15 mouse cellular contexts compared by ENCODE assay signal in genomic region chr10:40604706-40605394, GRCm38 (mm10). TPM values are rescaled to one million over a fixed set of nuclear protein-coding genes. Genes with fewer than 3 reads are reported as not detected.
DNase-seq lines count a peak whose midpoint lies in the region; ATAC-seq lines count a peak whose summit lies in the region.
"Had no signal": no experiment of that assay in that cellular context is flagged by ENCODE, and none has a peak within 500 bp of the region (broad histone marks: within the 10 kb centered on the region; RNA-seq: fewer than 3 reads in every experiment).

No protein-coding gene starts in this region.

- no peak overlapping the region for H3K4me2 ChIP-seq in embryonic facial prominence, embryonic 11.5 days (ENCODE audit: low read depth, low read length)
- H3K4me2 ChIP-seq: heart, embryonic 12.5 days had no signal

- ATAC-seq in embryonic facial prominence, embryonic 11.5 days (replicated peaks; ENCODE audit: insufficient number of reproducible peaks, low FRiP score, low TSS enrichment, low read depth) = no peak
- ATAC-seq in granulocyte monocyte progenitor cell, adult 5-6 weeks (replicated peaks; ENCODE audit: poor library complexity, severe bottlenecking) = no peak

- H3K27ac ChIP-seq in embryonic facial prominence, embryonic 11.5 days (replicated peaks; ENCODE audit: low read depth, low read length) = no peak overlapping the region
- no peak overlapping the region for H3K27ac ChIP-seq in embryonic facial prominence, embryonic 10.5 days (replicated peaks)

- no peaks in the 10 kb centered on the region for H3K27me3 ChIP-seq in embryonic facial prominence, embryonic 11.5 days (ENCODE audit: control insufficient read depth, insufficient read depth, low read length)
- H3K27me3 ChIP-seq in embryonic facial prominence, embryonic 10.5 days (replicated peaks; ENCODE audit: low read depth, poor library complexity, severe bottlenecking) = no peaks in the 10 kb centered on the region
- H3K27me3 ChIP-seq: heart, embryonic 12.5 days had no signal

- DNase-seq in embryonic facial prominence, embryonic 11.5 days (ENCODE audit: low spot score) = peak; percentile 28
- DNase-seq in embryonic facial prominence, embryonic 10.5 days (ENCODE audit: low spot score) = no peak
- DNase-seq in layer of hippocampus, adult 11-12 months (ENCODE audit: low spot score) = peak; percentile 19
- no peak for DNase-seq in layer of hippocampus, postnatal 25 days (ENCODE audit: extremely low spot score in 1 of 2, low spot score in 1 of 2)
- DNase-seq in right cerebral cortex, postnatal 10 days (ENCODE audit: low spot score in 2 of 2) = peak; percentile 39 to 49
- DNase-seq in right cerebral cortex, postnatal 36 days (ENCODE audit: low spot score in 2 of 2) = no peak
- DNase-seq in yolk sac, embryonic 10.5 days (ENCODE audit: low spot score) = no peak
- DNase-seq: B cell, adult 2 months; cerebellum, adult 2 months; kidney, adult 18-20 months had no signal

- no peak overlapping the region for H3K9ac ChIP-seq in embryonic facial prominence, embryonic 11.5 days (replicated peaks; ENCODE audit: low read length)
- H3K9ac ChIP-seq: heart, embryonic 12.5 days had no signal

- no peaks in the 10 kb centered on the region; the same call in 1 of the 2 replicates for H3K9me3 ChIP-seq in embryonic facial prominence, embryonic 11.5 days (replicated peaks; ENCODE audit: control insufficient read depth, low read length)
- peaks cover 10% of the 10 kb centered on the region; the same call in 1 of the 2 replicates for H3K9me3 ChIP-seq in embryonic facial prominence, embryonic 10.5 days

- H3K4me1 ChIP-seq in embryonic facial prominence, embryonic 11.5 days (ENCODE audit: control insufficient read depth, insufficient read depth, low read length) = no peaks in the 10 kb centered on the region
- no peaks in the 10 kb centered on the region for H3K4me1 ChIP-seq in embryonic facial prominence, embryonic 10.5 days
- H3K4me1 ChIP-seq: heart, embryonic 12.5 days had no signal

- WGBS in embryonic facial prominence, embryonic 11.5 days = 67% methylated on average over 6 of the region's 6 CpGs
- 60% methylated on average over 6 of the region's 6 CpGs for WGBS in embryonic facial prominence, embryonic 10.5 days

- H3K4me3 ChIP-seq in embryonic facial prominence, embryonic 11.5 days (ENCODE audit: low read depth, low read length) = no peak overlapping the region
- H3K4me3 ChIP-seq in embryonic facial prominence, embryonic 10.5 days = no peak overlapping the region
- H3K4me3 ChIP-seq: heart, embryonic 12.5 days had no signal

- no peaks in the 10 kb centered on the region for H3K36me3 ChIP-seq in embryonic facial prominence, embryonic 11.5 days (replicated peaks; ENCODE audit: control insufficient read depth, insufficient read depth, low read depth, low read length)
- H3K36me3 ChIP-seq in embryonic facial prominence, embryonic 10.5 days (replicated peaks) = no peaks in the 10 kb centered on the region
- H3K36me3 ChIP-seq: heart, embryonic 12.5 days had no signal

RNA-seq across cellular contexts. Expression of gene Ddo, which starts 25.0 kb away (rescaled TPM):
- 0.20 TPM in 1 of 2 replicates, not detected in the other for polyA plus RNA-seq in embryonic facial prominence, embryonic 11.5 days (2014; fragmentation: Nextera tagmentation; extraction: Ambion mirVana)
- 0.10 and 0.21 TPM in 2 replicates for polyA plus RNA-seq in embryonic facial prominence, embryonic 10.5 days (2016; fragmentation: Nextera tagmentation; extraction: Ambion mirVana)
- total RNA-seq in layer of hippocampus, postnatal 25 days (2021) = 10 to 100 TPM; 13.6 to 15.0 TPM
- not detected in 2 replicates for total RNA-seq in granulocyte monocyte progenitor cell, adult 5-6 weeks (2014; fragmentation: Nextera tagmentation)
- total RNA-seq in granulocyte monocyte progenitor cell, adult 5-6 weeks (2017) = not detected in 2 replicates
- total RNA-seq: megakaryocyte progenitor cell, adult 5-6 weeks had no signal

RNA-seq across cellular contexts. Expression of gene Slc22a16, which starts 34.7 kb away (rescaled TPM):
- polyA plus RNA-seq in embryonic facial prominence, embryonic 11.5 days (2014; fragmentation: Nextera tagmentation; extraction: Ambion mirVana) = not detected in 2 replicates
- polyA plus RNA-seq in embryonic facial prominence, embryonic 10.5 days (2016; fragmentation: Nextera tagmentation; extraction: Ambion mirVana) = not detected in 2 replicates
- total RNA-seq in layer of hippocampus, postnatal 25 days (2021) = not detected
- not detected in 2 replicates for total RNA-seq in granulocyte monocyte progenitor cell, adult 5-6 weeks (2014; fragmentation: Nextera tagmentation)
- total RNA-seq in granulocyte monocyte progenitor cell, adult 5-6 weeks (2017) = not detected in 2 replicates
- total RNA-seq: megakaryocyte progenitor cell, adult 5-6 weeks; neutrophil, adult 5-6 weeks had no signal
- polyA plus RNA-seq: cerebellum, adult 2 months; heart, embryonic 12.5 days; limb, embryonic 14.5 days had no signal

Comparison
In these comparisons a context has a peak if more than half of its experiments do, and no peak if none do; other contexts are left out.
1. DNase-seq: peak in embryonic facial prominence, embryonic 11.5 days (single experiment), layer of hippocampus, adult 11-12 months (single experiment) and right cerebral cortex, postnatal 10 days (2 of 2); none in embryonic facial prominence, embryonic 10.5 days (single experiment), layer of hippocampus, postnatal 25 days (0 of 2), right cerebral cortex, postnatal 36 days (0 of 2) and yolk sac, embryonic 10.5 days (single experiment).
2. RNA of gene Ddo, which starts 25.0 kb away (total RNA-seq): 13.6 to 15.0 TPM in layer of hippocampus, postnatal 25 days; not detected in granulocyte monocyte progenitor cell, adult 5-6 weeks; every median in the first group is over 10 times any median in the second.